Mouse (Mus musculus): ENCODE results near the gene Usf2. TPM values are rescaled to one million over a fixed set of nuclear protein-coding genes. Genes with fewer than 3 reads are reported as not detected.
A peak's percentile ranks its signal among the peaks of the same experiment; 100 is the strongest.
"Not testable (repeated sequence)": the region's sequence is repeated elsewhere in the genome, so short reads cannot be mapped to it uniquely, and the experiment has no call there.

Usf2 gene
- polyA plus RNA-seq, 1 experiment from 2014 or later = 25.1 TPM

GRCm38 (mm10) chr7:30935422-30936099 lies 21.0 kb downstream of the Usf2 start:
- H3K27me3 ChIP-seq (replicated peaks; ENCODE audit: low read depth, poor library complexity, severe bottlenecking); H3K36me3 ChIP-seq (replicated peaks); H3K9me3 ChIP-seq; H3K4me3 ChIP-seq; H3K4me1 ChIP-seq; H3K27ac ChIP-seq (replicated peaks); DNase-seq (ENCODE audit: low spot score): not testable (repeated sequence)
- WGBS = 67% methylated on average over 6 of the region's 6 CpGs

DNA sequence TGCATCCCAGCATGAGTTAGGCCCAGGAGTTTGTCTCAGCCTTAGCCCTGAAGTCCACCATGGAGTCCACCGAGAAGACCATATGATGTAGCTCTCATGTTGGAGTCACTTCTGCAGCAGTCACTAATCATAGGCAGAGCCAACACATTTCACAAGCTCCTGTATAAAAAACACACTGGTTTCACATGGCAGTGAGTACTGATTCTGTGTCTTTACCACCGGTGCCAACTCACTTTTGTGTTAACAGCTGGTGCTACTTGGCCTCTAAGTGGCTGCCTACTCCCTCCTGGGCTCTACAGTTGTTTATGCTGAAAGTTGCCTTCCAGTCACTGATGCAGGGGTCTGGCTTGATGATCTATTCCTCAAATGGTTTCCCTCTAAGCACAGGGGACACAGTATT lies 32.0 kb downstream of the Usf2 start, which contains the start of gene Hamp2:
Gene Hamp2, minus strand, starts transcription at position 101 of the 400 bp plus-strand sequence.
- not testable (repeated sequence) for DNase-seq (ENCODE audit: low spot score); H3K4me3 ChIP-seq; H3K9me3 ChIP-seq; H3K27ac ChIP-seq (replicated peaks); H3K4me1 ChIP-seq; H3K36me3 ChIP-seq (replicated peaks); H3K27me3 ChIP-seq (replicated peaks; ENCODE audit: low read depth, poor library complexity, severe bottlenecking)
- 79% methylated on average over 2 of the region's 2 CpGs for WGBS

GRCm38 (mm10) chr7:30924071-30924470 lies 32.5 kb downstream of the Usf2 start:
- no peak for DNase-seq (ENCODE audit: low spot score)
- no peaks in the 10 kb centered on the region for H3K4me1 ChIP-seq
- H3K9me3 ChIP-seq = no peaks in the 10 kb centered on the region
- H3K4me3 ChIP-seq = no peak overlapping the region
- no peak overlapping the region for H3K27ac ChIP-seq (replicated peaks)
- WGBS = 62% methylated on average over 3 of the region's 3 CpGs
- H3K27me3 ChIP-seq (replicated peaks; ENCODE audit: low read depth, poor library complexity, severe bottlenecking) = no peaks in the 10 kb centered on the region
- no peaks in the 10 kb centered on the region for H3K36me3 ChIP-seq (replicated peaks)

DNA sequence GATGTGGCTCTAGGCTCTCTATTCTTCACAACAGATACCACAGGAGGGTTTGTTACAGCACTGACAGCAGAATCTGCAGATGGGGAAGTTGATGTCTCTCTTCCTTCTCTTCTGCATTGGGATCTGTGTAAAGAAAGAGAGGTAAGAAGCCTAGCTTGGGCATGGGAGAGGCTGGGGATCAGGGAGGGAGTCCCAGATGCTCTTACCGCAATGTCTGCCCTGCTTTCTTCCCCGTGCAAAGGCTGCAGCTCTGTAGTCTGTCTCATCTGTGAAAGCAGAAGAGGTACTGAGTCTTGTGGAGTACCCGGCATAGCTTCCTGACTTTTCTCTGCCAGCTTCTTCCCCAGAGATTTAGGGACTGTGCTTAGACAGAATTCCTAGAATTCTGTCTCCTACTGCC lies 34.1 kb downstream of the Usf2 start:
- not testable (repeated sequence) for H3K4me3 ChIP-seq; H3K27me3 ChIP-seq (replicated peaks; ENCODE audit: low read depth, poor library complexity, severe bottlenecking); H3K4me1 ChIP-seq; DNase-seq (ENCODE audit: low spot score); H3K27ac ChIP-seq (replicated peaks); H3K36me3 ChIP-seq (replicated peaks); H3K9me3 ChIP-seq
- 35% methylated on average over 3 of the region's 3 CpGs for WGBS

GRCm38 (mm10) chr7:30920217-30920616 lies 36.4 kb downstream of the Usf2 start:
- WGBS = 67% methylated on average over 3 of the region's 3 CpGs

DNA sequence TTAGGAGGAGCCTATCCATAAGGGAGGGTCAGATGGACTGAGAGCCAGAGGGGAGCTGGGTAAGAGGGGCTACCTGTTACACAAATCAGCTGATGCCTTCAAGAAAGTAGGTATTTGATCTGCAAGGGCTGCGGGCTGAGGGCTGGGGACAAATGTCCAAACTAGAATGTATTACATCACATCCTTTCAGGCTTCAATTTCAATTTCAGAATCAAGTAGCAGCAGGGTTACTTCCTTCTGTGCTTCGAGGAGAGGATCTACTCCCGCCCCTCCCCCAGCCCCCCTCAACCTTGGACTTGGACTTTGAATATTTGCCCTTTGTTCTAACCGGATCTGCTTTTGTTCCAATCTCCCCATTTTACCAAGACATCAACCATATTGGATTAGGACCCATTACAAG lies 39.4 kb downstream of the Usf2 start:
- H3K27me3 ChIP-seq (replicated peaks; ENCODE audit: low read depth, poor library complexity, severe bottlenecking) = no peaks in the 10 kb centered on the region
- no peak overlapping the region for H3K27ac ChIP-seq (replicated peaks)
- 58% methylated on average over 4 of the region's 4 CpGs for WGBS
- H3K4me3 ChIP-seq = no peak overlapping the region
- DNase-seq (ENCODE audit: low spot score) = no peak
- H3K4me1 ChIP-seq = peaks cover 15% of the 10 kb centered on the region
- no peaks in the 10 kb centered on the region for H3K36me3 ChIP-seq (replicated peaks)
- no peaks in the 10 kb centered on the region for H3K9me3 ChIP-seq

More at GRCm38 (mm10) chr7:30920217-30920616, 36.4 kb downstream of the Usf2 start:
- Histone ChIP-seq H3K36me3 (replicated peaks) (no peaks in the 10 kb centered on the region), H3K27me3 (replicated peaks; ENCODE audit: low read depth, poor library complexity, severe bottlenecking) (no peaks in the 10 kb centered on the region), H3K4me1 (peaks cover 9% of the 10 kb centered on the region), H3K4me3 (no peak overlapping the region), H3K27ac (replicated peaks) (no peak overlapping the region), H3K9me3 (no peaks in the 10 kb centered on the region)
- DNase-seq (ENCODE audit: low spot score) = no peak

GRCm38 (mm10) chr7:30916713-30917112 lies 39.9 kb downstream of the Usf2 start:
- Histone ChIP-seq H3K9me3 (no peaks in the 10 kb centered on the region), H3K27me3 (replicated peaks; ENCODE audit: low read depth, poor library complexity, severe bottlenecking) (no peaks in the 10 kb centered on the region), H3K4me3 (no peak overlapping the region), H3K27ac (replicated peaks) (no peak overlapping the region), H3K36me3 (replicated peaks) (no peaks in the 10 kb centered on the region), H3K4me1 (peaks cover 15% of the 10 kb centered on the region)
- DNase-seq (ENCODE audit: low spot score) = no peak
- WGBS = 24% methylated on average over 6 of the region's 6 CpGs

- WGBS = 74% methylated on average over 8 of the region's 8 CpGs
- no peak within 1 kb of the TSS for H3K4me3 ChIP-seq
- H3K27me3 ChIP-seq (replicated peaks; ENCODE audit: low read depth, poor library complexity, severe bottlenecking) = no peaks in the 10 kb centered on the region
- H3K36me3 ChIP-seq (replicated peaks) = no peaks in the 10 kb centered on the region
- H3K27ac ChIP-seq (replicated peaks) = no peak within 1 kb of the TSS
- no peaks in the 10 kb centered on the region for H3K9me3 ChIP-seq
- no peak for DNase-seq (ENCODE audit: low spot score)
- peaks cover 15% of the 10 kb centered on the region for H3K4me1 ChIP-seq
Observed at GRCm38 (mm10) chr7:30914732-30915131, 41.9 kb downstream of the Usf2 start, which contains the start of gene Mag. Gene Mag (minus strand): TSS chr7:30914873.

- H3K4me1 ChIP-seq = peaks cover 21% of the 10 kb centered on the region
- H3K36me3 ChIP-seq (replicated peaks) = no peaks in the 10 kb centered on the region
- H3K4me3 ChIP-seq = no peak overlapping the region
- WGBS = 81% methylated on average over 6 of the region's 6 CpGs
- H3K27me3 ChIP-seq (replicated peaks; ENCODE audit: low read depth, poor library complexity, severe bottlenecking) = peaks cover 9% of the 10 kb centered on the region
- H3K27ac ChIP-seq (replicated peaks) = no peak overlapping the region
- no peaks in the 10 kb centered on the region for H3K9me3 ChIP-seq
- DNase-seq (ENCODE audit: low spot score) = no peak
Observed at GRCm38 (mm10) chr7:30909773-30910172, 46.8 kb downstream of the Usf2 start.

DNA sequence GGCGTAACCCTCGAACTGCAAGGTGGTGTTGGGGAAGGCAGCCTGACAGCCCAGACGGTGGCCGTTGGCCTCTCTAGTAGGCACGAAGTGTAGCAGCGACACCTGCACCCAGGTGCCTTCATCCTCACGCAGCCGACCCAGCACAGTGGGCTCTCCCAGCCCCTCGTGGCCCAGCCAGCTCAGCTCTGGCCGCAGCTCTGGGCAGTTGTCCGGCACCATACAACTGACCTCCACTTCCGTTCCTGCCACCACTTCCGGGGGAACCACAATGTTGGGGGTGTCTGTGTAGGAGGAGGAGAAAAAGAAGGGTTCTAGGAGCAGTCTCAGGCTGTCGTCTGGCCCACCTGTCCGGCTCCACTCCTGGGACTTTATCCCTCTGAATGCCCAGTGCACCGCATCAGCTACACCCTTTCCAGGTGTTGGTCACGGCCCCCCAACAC lies 47.6 kb downstream of the Usf2 start:
- 28% methylated on average over 17 of the region's 17 CpGs for WGBS
- Histone ChIP-seq H3K4me1 (peaks cover 21% of the 10 kb centered on the region), H3K36me3 (replicated peaks) (no peaks in the 10 kb centered on the region), H3K9me3 (no peaks in the 10 kb centered on the region), H3K27me3 (replicated peaks; ENCODE audit: low read depth, poor library complexity, severe bottlenecking) (peaks cover 9% of the 10 kb centered on the region), H3K27ac (replicated peaks) (no peak overlapping the region), H3K4me3 (peak overlapping the region; percentile 53)
- no peak for DNase-seq (ENCODE audit: low spot score)

DNA sequence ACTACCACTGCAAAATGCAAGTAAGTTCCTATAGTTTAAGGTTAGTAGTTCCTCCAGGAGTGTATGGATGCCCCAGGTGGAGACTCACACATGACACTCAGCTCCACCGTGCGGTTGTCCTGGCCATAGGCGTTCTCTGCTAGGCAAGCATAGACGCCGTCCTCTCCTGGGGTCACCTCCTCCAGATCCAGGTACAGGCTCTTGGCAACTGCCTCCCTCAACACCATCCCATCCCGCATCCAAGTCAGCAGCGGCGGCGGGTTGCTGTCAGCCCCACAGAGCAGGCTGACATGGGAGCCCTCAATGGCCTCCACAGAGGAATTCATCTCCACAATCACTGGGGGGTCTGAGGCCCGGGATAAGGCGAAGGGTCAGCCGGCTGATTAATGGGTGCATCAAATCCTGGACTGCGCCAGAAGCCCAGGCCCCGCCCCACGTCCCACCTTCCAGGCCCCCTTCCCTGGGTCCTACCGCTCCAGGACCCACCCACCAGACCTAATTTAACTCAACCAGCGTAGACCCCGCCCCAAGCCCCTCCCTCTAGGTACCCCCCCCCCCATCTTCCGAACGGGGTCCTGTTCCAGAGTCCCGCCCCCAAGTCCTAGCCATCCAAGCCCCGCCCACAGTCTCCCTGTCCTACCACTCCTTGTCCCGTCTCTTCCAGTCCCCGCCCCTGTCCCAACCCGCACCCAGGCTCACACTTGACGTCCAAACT lies 48.2 kb downstream of the Usf2 start:
- H3K9me3 ChIP-seq = no peaks in the 10 kb centered on the region
- H3K4me1 ChIP-seq = peaks cover 21% of the 10 kb centered on the region
- DNase-seq (ENCODE audit: low spot score) = peak; percentile 83
- 1% methylated on average over 25 of the region's 26 CpGs for WGBS
- no peak overlapping the region for H3K27ac ChIP-seq (replicated peaks)
- peaks cover 9% of the 10 kb centered on the region for H3K27me3 ChIP-seq (replicated peaks; ENCODE audit: low read depth, poor library complexity, severe bottlenecking)
- no peaks in the 10 kb centered on the region for H3K36me3 ChIP-seq (replicated peaks)
- H3K4me3 ChIP-seq = peak overlapping the region; percentile 53

- DNase-seq (ENCODE audit: low spot score) = no peak
- no peak overlapping the region for H3K4me3 ChIP-seq
- no peaks in the 10 kb centered on the region for H3K36me3 ChIP-seq (replicated peaks)
- H3K27ac ChIP-seq (replicated peaks) = no peak overlapping the region
- 60% methylated on average over 4 of the region's 4 CpGs for WGBS
- peaks cover 17% of the 10 kb centered on the region for H3K4me1 ChIP-seq
- peaks cover 8% of the 10 kb centered on the region for H3K27me3 ChIP-seq (replicated peaks; ENCODE audit: low read depth, poor library complexity, severe bottlenecking)
- no peaks in the 10 kb centered on the region for H3K9me3 ChIP-seq
Observed at GRCm38 (mm10) chr7:30904042-30904441, 52.6 kb downstream of the Usf2 start.

All from embryonic facial prominence, embryonic 10.5 days (tissue).